Mouse (Mus musculus) liver, embryonic 15.5 days (tissue): Measurements from ENCODE around the gene Coq8a. TPM values are rescaled to one million over a fixed set of nuclear protein-coding genes. Genes with fewer than 3 reads are reported as not detected.
A peak's percentile ranks its signal among the peaks of the same experiment; 100 is the strongest.

Source experiments
- ATAC-seq: fragments of 200-750 bp; cut with Nextera tagmentation; 2 replicates; pipeline ENCODE4 v1.8.0; 2017; ENCODE audit warnings: moderate number of reproducible peaks, mild to moderate bottlenecking, moderate library complexity; ENCODE audit not compliant: insufficient read depth
- H3K27ac ChIP-seq: fragments of 300-500 bp; sonication (generic); replicated peaks from 2 replicates; pipeline ENCODE4 v1.5.1; 2015; ENCODE audit warnings: mild to moderate bottlenecking, inconsistent platforms
- H3K27me3 ChIP-seq: fragments of 300-500 bp; sonication (generic); 2 replicates; pipeline ENCODE4 v1.6.1; 2015; ENCODE audit warnings: mild to moderate bottlenecking, inconsistent platforms
- H3K36me3 ChIP-seq: fragments of 300-500 bp; sonication (generic); replicated peaks from 2 replicates; pipeline ENCODE4 v1.6.1; 2015; ENCODE audit warnings: moderate library complexity, mild to moderate bottlenecking, inconsistent platforms
- H3K4me1 ChIP-seq: fragments of 300-500 bp; sonication (generic); replicated peaks from 2 replicates; pipeline ENCODE4 v1.6.1; 2015; ENCODE audit warnings: inconsistent platforms
- H3K4me2 ChIP-seq: fragments of 300-500 bp; sonication (generic); 2 replicates; pipeline ENCODE4 v1.6.1; 2015; ENCODE audit warnings: moderate library complexity, mild to moderate bottlenecking, inconsistent platforms
- H3K4me3 ChIP-seq: fragments of 300-500 bp; sonication (generic); replicated peaks from 2 replicates; pipeline ENCODE4 v1.5.1; 2015; ENCODE audit warnings: mild to moderate bottlenecking, inconsistent platforms
- H3K9ac ChIP-seq: fragments of 300-500 bp; sonication (generic); 2 replicates; pipeline ENCODE4 v1.6.1; 2015; ENCODE audit warnings: moderate library complexity, mild to moderate bottlenecking, inconsistent platforms
- H3K9me3 ChIP-seq: fragments of 300-500 bp; sonication (generic); replicated peaks from 2 replicates; pipeline ENCODE4 v1.6.1; 2016; ENCODE audit warnings: inconsistent platforms
- WGBS: fragments of 180-500 bp; shearing (Covaris S2); methylation state at CpG from one replicate; pipeline ENCODE4 v1.1.7; 2015; ENCODE audit warnings: mixed read lengths; ENCODE audit not compliant: insufficient replicate concordance; 5-methylcytosine and 5-hydroxymethylcytosine counted together
- polyA plus RNA-seq: library from polyadenylated mRNA; unstranded; fragments of >200 nt; fragmentation: Nextera tagmentation; extraction: Ambion mirVana; gene quantifications from 2 replicates; pipeline ENCODE4 v1.2.1, GENCODE M21; 2015

The Coq8a gene
- polyA plus RNA-seq, 1 experiment from 2014 or later: 25.3 TPM

- Histone ChIP-seq H3K9me3 (no peaks in the 10 kb centered on the region), H3K27me3 (no peaks in the 10 kb centered on the region; the same call in 1 of the 2 replicates), H3K4me2 (no peak overlapping the region), H3K9ac (no peak overlapping the region), H3K36me3 (no peaks in the 10 kb centered on the region), H3K4me3 (no peak overlapping the region), H3K27ac (no peak overlapping the region), H3K4me1 (peaks cover 31% of the 10 kb centered on the region)
- 69% methylated on average over 3 of the region's 3 CpGs for WGBS
- no peak for ATAC-seq
These were observed 1.4 kb downstream of the Coq8a start for GRCm38 (mm10) chr1:180197956-180198355.

GRCm38 (mm10) chr1:180196508-180196907 is 2.9 kb downstream of the Coq8a start:
- WGBS: 85% methylated on average over 9 of the region's 9 CpGs
- Histone ChIP-seq H3K27ac (0 out of 2 replicates have a peak overlapping the region, but pooled peaks have one; percentile 55), H3K36me3 (no peaks in the 10 kb centered on the region), H3K4me3 (peak overlapping the region; percentile 76), H3K9ac (peak overlapping the region; percentile 51), H3K27me3 (no peaks in the 10 kb centered on the region; the same call in 1 of the 2 replicates), H3K4me1 (peaks cover 41% of the 10 kb centered on the region), H3K9me3 (no peaks in the 10 kb centered on the region), H3K4me2 (peak overlapping the region; percentile 97)
- no peak for ATAC-seq

GRCm38 (mm10) chr1:180195703-180196381 is 3.6 kb downstream of the Coq8a start:
- Histone ChIP-seq H3K9ac (peak overlapping the region; percentile 66), H3K9me3 (no peaks in the 10 kb centered on the region), H3K36me3 (no peaks in the 10 kb centered on the region), H3K27me3 (no peaks in the 10 kb centered on the region; the same call in 1 of the 2 replicates), H3K4me2 (peak overlapping the region; percentile 97), H3K27ac (peak overlapping the region; percentile 74), H3K4me3 (peak overlapping the region; percentile 76), H3K4me1 (peaks cover 41% of the 10 kb centered on the region)
- under 1% methylated on average over 57 of the region's 57 CpGs for WGBS
- peak; percentile 99 for ATAC-seq

GRCm38 (mm10) chr1:180194781-180195471 is 4.5 kb downstream of the Coq8a start:
- peak overlapping the region; percentile 76 for H3K4me3 ChIP-seq
- peak overlapping the region; percentile 74 for H3K27ac ChIP-seq
- 18% methylated on average over 9 of the region's 9 CpGs for WGBS
- no peaks in the 10 kb centered on the region for H3K36me3 ChIP-seq
- ATAC-seq: peak; percentile 23
- peak overlapping the region; percentile 66 for H3K9ac ChIP-seq
- H3K4me2 ChIP-seq: peak overlapping the region; percentile 97
- peaks cover 41% of the 10 kb centered on the region for H3K4me1 ChIP-seq
- H3K27me3 ChIP-seq: no peaks in the 10 kb centered on the region; the same call in 1 of the 2 replicates
- no peaks in the 10 kb centered on the region for H3K9me3 ChIP-seq

GRCm38 (mm10) chr1:180194048-180194447 is 5.4 kb downstream of the Coq8a start:
- 77% methylated on average over 9 of the region's 9 CpGs for WGBS
- Histone ChIP-seq H3K27me3 (no peaks in the 10 kb centered on the region; the same call in 1 of the 2 replicates), H3K4me3 (no peak overlapping the region), H3K4me1 (peaks cover 41% of the 10 kb centered on the region), H3K4me2 (peak overlapping the region; percentile 97), H3K27ac (0 out of 2 replicates have a peak overlapping the region, but pooled peaks have one; percentile 42), H3K9ac (no peak overlapping the region), H3K36me3 (no peaks in the 10 kb centered on the region), H3K9me3 (no peaks in the 10 kb centered on the region)
- ATAC-seq: no peak

GRCm38 (mm10) chr1:180193391-180193935 is 5.9 kb downstream of the Coq8a start:
- no peaks in the 10 kb centered on the region for H3K27me3 ChIP-seq
- no peaks in the 10 kb centered on the region for H3K9me3 ChIP-seq
- ATAC-seq: no peak
- no peak overlapping the region for H3K4me3 ChIP-seq
- WGBS: 71% methylated on average over 8 of the region's 8 CpGs
- H3K4me2 ChIP-seq: no peak overlapping the region
- no peak overlapping the region for H3K27ac ChIP-seq
- no peaks in the 10 kb centered on the region for H3K36me3 ChIP-seq
- peaks cover 41% of the 10 kb centered on the region for H3K4me1 ChIP-seq
- H3K9ac ChIP-seq: no peak overlapping the region

GRCm38 (mm10) chr1:180192866-180193265 is 6.5 kb downstream of the Coq8a start:
- 15% methylated on average over 4 of the region's 4 CpGs for WGBS
- H3K27ac ChIP-seq: no peak overlapping the region

GRCm38 (mm10) chr1:180191651-180192220 is 7.7 kb downstream of the Coq8a start:
- H3K4me2 ChIP-seq: no peak overlapping the region
- no peak overlapping the region for H3K27ac ChIP-seq
- no peak for ATAC-seq
- peaks cover 41% of the 10 kb centered on the region for H3K4me1 ChIP-seq
- H3K36me3 ChIP-seq: 0 out of 2 replicates have a peak, but pooled peaks cover 4% of the 10 kb centered on the region
- no peaks in the 10 kb centered on the region for H3K9me3 ChIP-seq
- 45% methylated on average over 7 of the region's 7 CpGs for WGBS
- H3K9ac ChIP-seq: no peak overlapping the region
- H3K4me3 ChIP-seq: no peak overlapping the region
- no peaks in the 10 kb centered on the region for H3K27me3 ChIP-seq

More at GRCm38 (mm10) chr1:180192866-180193265, 6.5 kb downstream of the Coq8a start:
- Histone ChIP-seq H3K4me3 (no peak overlapping the region), H3K27me3 (no peaks in the 10 kb centered on the region), H3K9ac (no peak overlapping the region), H3K36me3 (0 out of 2 replicates have a peak, but pooled peaks cover 4% of the 10 kb centered on the region), H3K4me2 (no peak overlapping the region), H3K4me1 (peaks cover 41% of the 10 kb centered on the region), H3K9me3 (no peaks in the 10 kb centered on the region)
- no peak for ATAC-seq

GRCm38 (mm10) chr1:180191112-180191511 is 8.3 kb downstream of the Coq8a start:
- Histone ChIP-seq H3K4me2 (no peak overlapping the region), H3K27me3 (no peaks in the 10 kb centered on the region), H3K36me3 (0 out of 2 replicates have a peak, but pooled peaks cover 4% of the 10 kb centered on the region), H3K9ac (no peak overlapping the region), H3K9me3 (no peaks in the 10 kb centered on the region), H3K4me3 (no peak overlapping the region), H3K4me1 (peaks cover 37% of the 10 kb centered on the region), H3K27ac (no peak overlapping the region)
- ATAC-seq: no peak
- WGBS: 68% methylated on average over 8 of the region's 8 CpGs

- ATAC-seq: no peak
- H3K27me3 ChIP-seq: no peaks in the 10 kb centered on the region
- WGBS: 76% methylated on average over 4 of the region's 4 CpGs
- H3K4me3 ChIP-seq: no peak overlapping the region
- no peaks in the 10 kb centered on the region for H3K9me3 ChIP-seq
- H3K9ac ChIP-seq: no peak overlapping the region
- 0 out of 2 replicates have a peak, but pooled peaks cover 4% of the 10 kb centered on the region for H3K36me3 ChIP-seq
- no peak overlapping the region for H3K27ac ChIP-seq
- peaks cover 38% of the 10 kb centered on the region for H3K4me1 ChIP-seq
- H3K4me2 ChIP-seq: no peak overlapping the region
These were observed 10.5 kb downstream of the Coq8a start for GRCm38 (mm10) chr1:180188951-180189350.

GRCm38 (mm10) chr1:180186371-180186770 is 13.0 kb downstream of the Coq8a start:
- Histone ChIP-seq H3K9me3 (no peaks in the 10 kb centered on the region), H3K27me3 (no peaks in the 10 kb centered on the region), H3K9ac (no peak overlapping the region), H3K27ac (no peak overlapping the region), H3K4me2 (no peak overlapping the region), H3K4me3 (no peak overlapping the region), H3K4me1 (peaks cover 40% of the 10 kb centered on the region), H3K36me3 (0 out of 2 replicates have a peak, but pooled peaks cover 4% of the 10 kb centered on the region)
- ATAC-seq: no peak
- 80% methylated on average over 3 of the region's 3 CpGs for WGBS
